Mouse (Mus musculus) bone marrow, adult 2 months (tissue): Measurements from ENCODE around the gene Krtap5-4.
"Not testable (repeated sequence)": the region's sequence is repeated elsewhere in the genome, so short reads cannot be mapped to it uniquely, and the experiment has no call there.

Experiments used
- CTCF ChIP-seq: fragments of 200-500 bp; IDR thresholded peaks from 2 replicates; pipeline ENCODE4 v1.5.1; 2011; ENCODE audit warnings: low read length, control low read depth; ENCODE audit not compliant: control insufficient read depth, insufficient read depth
- POLR2A ChIP-seq: fragments of 200-500 bp; IDR thresholded peaks from 2 replicates; pipeline ENCODE4 v1.6.1; 2011; ENCODE audit warnings: low read depth, mild to moderate bottlenecking, control low read depth, low read length, borderline replicate concordance; ENCODE audit not compliant: control insufficient read depth

- TF ChIP-seq POLR2A, CTCF: not testable (repeated sequence)
Observed at GRCm38 (mm10) chr7:142274263-142274662, 29.1 kb upstream of the Krtap5-4 start, which contains the start of gene Gm4559.
